Mouse (Mus musculus): Measurements from ENCODE around the gene Pank1.

The Pank1 gene

GRCm38 (mm10) chr19:34825946-34826655, 53.2 kb downstream of the Pank1 start:
- DNase-seq (ENCODE audit: low spot score) = no peak

DNA sequence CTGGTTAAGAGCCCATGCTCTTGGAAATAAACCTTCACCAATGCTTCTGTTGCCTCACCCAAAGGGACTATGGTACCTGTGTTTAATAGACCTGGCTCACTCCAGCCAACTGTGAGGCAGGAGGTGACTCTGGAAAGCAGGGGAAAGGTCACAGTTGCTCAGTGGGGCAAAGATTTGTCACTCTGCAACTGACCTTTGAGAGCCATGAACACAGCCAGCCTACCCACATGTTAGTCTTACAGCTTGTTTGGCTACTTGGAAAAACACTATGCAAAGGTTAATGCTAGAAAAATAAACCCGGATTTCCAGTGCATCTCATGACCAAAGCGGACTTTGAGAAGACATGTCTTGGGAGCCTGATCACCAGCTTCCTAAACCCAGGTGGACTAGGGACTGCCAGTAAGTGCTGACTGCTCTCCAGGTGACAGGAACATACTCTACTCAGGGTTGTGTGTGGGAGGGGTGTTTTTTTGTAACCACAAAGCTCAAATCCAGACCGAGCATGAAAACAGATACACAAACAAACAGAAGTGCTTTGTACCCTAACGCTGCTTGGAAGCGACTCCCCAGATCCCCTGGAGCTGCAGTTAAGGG, 59.6 kb downstream of the Pank1 start:
- peak; percentile 75 for DNase-seq (ENCODE audit: low spot score)

DNA sequence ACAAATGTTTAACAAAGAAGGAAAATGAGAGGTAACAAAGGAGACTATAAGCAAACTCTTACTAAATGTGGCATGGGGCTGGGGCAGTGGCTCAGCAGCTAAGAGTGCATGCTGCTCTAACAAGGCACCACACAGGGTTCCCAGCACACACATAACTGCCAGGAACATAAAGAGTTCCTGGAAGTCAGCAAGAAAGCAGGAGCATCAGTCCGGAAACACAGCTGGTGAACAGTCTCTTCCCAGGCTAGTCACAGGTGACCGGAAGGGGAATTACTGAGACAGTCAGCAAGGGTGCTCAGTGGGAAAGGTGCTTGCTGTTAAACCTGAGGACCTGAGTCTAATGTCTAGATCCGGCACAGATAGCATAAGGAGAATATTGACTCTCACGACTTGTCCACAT, 63.9 kb downstream of the Pank1 start:
- DNase-seq (ENCODE audit: low spot score) = peak; percentile 20

GRCm38 (mm10) chr19:34814696-34815095, 64.6 kb downstream of the Pank1 start:
- DNase-seq (ENCODE audit: low spot score) = no peak

DNA sequence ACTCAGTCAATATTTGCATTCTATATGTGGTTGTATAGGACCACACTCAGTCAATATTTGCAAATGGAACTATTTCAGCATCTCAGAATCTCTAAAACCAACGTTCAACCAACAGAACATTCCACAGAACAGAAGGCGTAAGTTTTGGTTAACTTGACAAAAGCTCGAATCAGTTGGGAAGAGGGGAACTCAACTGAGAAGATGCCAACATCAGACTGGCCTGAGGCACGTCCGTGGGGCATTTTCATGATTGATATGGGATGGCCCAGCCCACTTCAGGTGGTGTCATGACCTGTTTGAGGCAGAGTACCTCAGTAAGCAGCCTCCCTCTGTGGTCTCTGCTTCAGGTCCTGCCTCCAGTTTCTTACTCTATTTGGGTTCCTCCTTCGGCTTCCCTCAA, 65.3 kb downstream of the Pank1 start:
- DNase-seq (ENCODE audit: low spot score) = no peak

DNA sequence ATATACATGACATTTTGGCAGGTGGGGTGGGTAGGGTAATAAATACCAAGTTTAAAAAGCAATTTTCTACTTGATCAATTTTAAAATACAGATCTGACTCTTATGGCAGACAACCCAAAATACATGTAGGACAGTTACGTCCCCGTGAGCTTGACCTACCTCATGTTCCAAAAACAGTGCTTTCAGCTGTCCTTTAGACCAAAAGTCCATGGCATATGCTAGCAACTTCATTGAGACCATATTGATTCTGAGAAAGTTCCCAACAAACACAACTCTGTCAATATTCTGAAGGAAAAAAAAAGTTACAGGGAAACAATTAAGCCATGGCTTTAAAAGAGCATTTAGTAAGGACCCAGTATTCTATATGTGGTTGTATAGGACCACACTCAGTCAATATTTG, 65.7 kb downstream of the Pank1 start:
- DNase-seq (ENCODE audit: low spot score) = no peak

- no peak for DNase-seq (ENCODE audit: low spot score)
Observed at GRCm38 (mm10) chr19:34812711-34813110, 66.5 kb downstream of the Pank1 start.

DNA sequence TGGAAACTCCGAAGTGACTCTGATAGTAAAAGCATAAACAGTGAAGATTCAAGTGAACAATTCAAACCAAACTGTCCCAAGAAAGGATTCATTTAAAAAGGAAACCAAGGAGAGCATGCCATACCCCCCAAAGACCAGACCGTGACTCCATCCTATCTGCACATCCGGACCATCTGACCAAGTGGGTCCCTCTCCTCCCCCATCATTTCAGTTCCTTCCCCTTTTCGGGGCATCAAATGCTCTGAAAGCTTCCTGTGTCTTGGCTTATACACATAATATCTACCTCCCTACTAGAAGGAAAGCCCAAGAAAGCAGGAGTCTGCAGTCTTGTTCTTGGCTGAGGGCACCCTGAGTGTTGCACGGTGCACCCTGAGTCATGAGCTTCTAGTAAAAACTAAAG, 72.1 kb downstream of the Pank1 start:
- no peak for DNase-seq (ENCODE audit: low spot score)

DNA sequence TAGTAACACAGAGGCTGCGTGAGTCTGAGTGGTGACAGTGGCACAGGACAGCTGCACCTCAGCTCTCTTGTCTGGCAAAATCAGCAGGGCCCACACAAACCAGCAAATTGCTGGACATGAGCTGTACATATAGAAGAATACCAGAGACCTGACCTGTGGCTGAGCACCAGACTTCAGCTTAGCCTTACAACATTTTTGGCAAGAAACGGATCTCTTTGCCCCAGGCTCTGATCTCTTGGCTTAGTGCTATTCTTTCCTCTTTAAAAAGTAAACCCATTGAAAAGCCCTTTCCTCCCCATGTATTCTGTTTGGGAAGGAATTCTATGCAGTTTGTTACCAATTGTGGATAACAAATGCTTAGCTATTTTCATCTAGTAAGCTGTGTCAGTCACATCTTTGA, 74.2 kb downstream of the Pank1 start:
- no peak for DNase-seq (ENCODE audit: low spot score)

DNA sequence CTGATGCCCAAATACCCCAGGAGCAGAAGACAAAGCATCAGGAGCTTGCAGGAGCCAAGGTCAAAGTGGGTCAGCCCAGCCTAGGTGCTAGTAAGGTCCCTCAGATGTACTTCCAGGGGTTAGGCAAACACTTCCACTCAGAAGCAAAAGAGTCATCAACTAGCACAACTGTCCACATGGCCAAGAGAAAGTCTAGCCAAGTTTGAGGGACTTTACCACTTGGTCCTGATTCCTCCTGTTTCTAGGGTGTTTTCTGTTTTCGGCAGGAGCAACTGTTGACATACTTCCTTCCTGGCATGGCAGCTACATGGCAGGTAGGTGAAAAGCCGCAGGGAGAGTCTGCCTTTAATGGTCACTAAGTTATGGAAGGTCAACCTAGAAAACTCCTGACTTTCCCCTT, 74.7 kb downstream of the Pank1 start:
- no peak for DNase-seq (ENCODE audit: low spot score)

DNA sequence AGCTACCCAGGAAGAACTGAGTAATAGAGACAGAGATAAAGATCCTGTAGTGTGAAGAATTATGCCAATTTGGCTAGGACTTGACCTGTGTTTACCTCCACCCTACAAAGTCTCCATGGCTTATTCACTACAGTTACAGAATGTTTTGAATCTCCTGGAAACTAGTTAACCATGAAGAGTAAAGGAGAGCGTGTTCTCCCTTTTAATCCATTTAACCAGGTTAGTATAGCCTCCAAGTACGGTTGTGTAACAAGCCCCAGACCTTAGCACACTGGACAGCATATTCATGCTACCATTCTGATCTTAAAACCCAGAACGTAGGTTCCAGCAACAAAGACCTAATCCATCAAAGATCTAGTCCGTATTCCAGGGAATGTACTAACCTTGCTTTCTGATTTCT, 75.9 kb downstream of the Pank1 start:
- DNase-seq (ENCODE audit: low spot score) = no peak

DNA sequence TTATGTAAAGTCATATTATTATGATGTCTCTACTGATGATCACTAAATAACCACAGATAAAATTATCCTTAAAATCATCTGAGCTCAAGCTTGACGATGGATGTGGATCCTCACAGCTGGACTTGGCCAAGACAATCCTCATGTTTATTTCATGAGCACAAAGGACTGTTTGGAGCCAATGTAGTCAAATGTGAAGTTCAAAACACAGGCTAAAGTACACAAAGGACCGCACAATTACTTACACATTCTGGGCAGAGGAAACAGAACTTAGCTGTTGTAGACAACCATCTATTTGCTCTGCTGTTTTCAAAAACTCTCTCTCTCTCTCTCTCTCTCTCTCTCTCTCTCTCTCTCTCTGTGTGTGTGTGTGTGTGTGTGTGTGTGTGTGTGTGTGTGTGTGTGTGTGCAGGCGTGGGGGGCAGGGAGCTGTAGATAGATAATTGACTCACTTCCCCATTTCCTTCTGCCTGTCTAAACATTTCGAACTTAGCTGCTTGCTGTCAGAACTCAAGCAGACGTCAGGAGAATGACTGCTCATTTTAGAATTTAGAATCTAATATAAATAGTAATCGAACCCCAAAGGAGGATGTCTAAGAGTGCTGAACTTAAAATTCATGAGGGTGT, 79.5 kb downstream of the Pank1 start:
- no peak for DNase-seq (ENCODE audit: low spot score)

GRCm38 (mm10) chr19:34796396-34796795, 82.9 kb downstream of the Pank1 start:
- DNase-seq (ENCODE audit: low spot score) = no peak

DNA sequence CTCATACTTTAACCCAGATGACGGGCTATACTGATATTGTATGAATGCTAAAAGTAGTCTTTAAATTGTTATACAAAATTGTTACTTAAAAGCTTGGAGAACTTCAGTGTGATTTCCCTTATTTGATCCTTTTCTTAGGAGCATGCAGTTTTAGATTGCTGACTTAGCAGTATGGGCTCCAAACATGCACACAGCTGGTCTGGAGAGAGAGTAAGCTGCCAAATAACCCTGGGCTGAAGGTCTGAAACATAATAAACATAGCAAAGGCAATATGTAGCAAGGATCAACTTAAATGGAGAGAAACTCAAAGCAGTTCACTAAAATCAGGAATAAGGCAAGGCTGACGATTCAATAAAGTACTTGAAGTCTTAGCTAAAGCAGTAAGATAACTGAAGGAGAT, 96.8 kb downstream of the Pank1 start:
- no peak for DNase-seq (ENCODE audit: low spot score)

- DNase-seq (ENCODE audit: low spot score) = no peak
Observed at GRCm38 (mm10) chr19:34778993-34779392, 100.3 kb downstream of the Pank1 start.

DNA sequence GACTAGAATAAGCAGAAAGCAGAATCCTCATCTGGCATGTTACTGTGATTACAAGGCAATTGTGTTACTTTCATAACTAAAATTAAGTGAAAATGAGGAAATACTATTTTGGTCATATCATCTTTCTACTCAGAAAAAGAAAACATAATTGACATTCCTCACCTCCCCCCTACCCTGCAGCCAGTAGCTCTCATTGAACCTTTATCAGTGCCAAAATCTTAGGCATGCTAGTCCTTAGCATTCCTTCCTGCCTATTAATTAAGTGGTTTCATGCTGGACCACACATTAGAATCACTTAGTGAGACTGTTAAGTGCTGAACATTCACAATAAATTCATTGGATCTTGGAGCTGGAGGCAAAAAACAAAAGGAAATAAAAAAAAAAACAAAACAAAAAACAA, 101.2 kb downstream of the Pank1 start:
- no peak for DNase-seq (ENCODE audit: low spot score)

DNA sequence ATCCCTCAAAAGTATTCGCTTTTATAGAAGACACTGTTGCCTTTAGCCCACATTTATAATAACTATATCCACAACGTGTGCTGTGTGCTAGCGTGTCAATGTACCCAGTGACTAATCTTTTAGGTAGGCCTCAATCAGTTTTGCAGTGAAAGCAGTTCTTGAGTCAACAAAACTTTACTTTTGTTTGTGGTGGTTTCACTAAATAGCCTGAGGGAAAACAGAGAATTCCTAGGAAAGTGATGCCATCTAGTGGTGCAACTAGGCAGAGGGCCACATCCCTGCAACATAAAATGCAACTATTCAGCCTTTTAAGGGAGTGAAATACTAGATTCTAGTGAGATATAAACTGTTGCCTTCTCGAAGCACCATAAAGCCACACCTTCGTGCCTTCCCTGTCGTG, 106.5 kb downstream of the Pank1 start:
- DNase-seq (ENCODE audit: low spot score) = peak; percentile 39

DNA sequence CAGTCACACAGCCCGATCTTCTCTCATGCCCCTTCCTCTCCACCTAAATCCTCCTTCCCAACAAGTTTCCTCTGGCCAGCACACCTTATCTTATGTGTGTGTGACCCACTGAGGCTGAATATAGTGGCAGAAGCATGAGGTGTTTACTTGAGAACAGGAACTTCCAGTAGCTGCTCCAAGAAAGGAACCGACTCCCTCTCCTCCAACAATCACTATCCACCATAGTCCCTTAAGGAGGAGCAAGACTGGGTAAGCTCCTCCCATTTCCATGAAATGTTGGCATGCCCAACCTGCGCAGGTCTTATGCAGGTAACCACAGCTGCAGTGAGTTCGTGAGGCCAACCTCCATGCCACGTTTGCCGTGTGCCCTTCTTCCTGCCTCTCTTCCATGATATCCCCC, 108.5 kb downstream of the Pank1 start:
- DNase-seq (ENCODE audit: low spot score) = no peak

DNA sequence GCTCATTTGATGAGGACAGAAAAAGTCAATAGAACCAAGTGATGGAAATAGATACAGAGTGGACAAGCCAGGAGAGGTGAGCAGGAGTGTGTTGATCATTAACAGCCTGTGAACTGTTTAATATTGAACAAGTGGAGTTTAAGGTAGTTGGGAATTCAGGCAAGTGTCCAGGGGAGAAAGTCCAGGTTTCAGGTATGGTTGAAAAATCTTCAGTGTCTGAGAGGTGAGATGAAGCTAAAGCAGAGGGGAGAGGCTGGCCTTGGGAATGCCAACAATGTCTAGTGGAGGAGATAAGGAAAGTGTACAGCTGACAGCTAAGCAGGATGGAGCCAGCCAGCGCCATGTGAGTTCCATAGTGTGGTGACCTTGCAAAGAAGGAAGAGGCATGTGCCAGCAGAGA, 120.5 kb downstream of the Pank1 start:
- peak; percentile 84 for DNase-seq (ENCODE audit: low spot score)

Data from yolk sac, embryonic 10.5 days (tissue).